Mouse (Mus musculus): ENCODE data around the gene Slco3a1.
A peak's percentile ranks its signal among the peaks of the same experiment; 100 is the strongest.

The Slco3a1 gene

DNA sequence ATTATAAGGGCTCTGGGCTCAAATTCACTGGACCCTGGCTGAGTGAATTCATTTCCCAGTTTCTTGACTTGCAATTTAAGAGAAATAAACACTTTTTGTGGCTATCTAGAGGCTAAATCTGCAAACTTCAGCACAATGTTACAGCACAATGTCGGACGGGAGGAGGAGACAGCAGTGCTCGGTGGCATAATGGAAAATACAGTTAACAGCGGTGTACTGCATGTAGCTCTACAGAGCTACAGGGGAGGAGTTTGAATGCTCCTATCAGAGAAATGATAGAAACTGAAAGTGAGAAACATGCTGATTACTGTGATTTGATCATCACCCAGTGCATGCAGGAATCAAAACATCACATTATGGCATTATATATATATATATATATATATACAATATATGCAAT, 68.5 kb downstream of the Slco3a1 start:
- no peak for DNase-seq (ENCODE audit: low spot score)

DNA sequence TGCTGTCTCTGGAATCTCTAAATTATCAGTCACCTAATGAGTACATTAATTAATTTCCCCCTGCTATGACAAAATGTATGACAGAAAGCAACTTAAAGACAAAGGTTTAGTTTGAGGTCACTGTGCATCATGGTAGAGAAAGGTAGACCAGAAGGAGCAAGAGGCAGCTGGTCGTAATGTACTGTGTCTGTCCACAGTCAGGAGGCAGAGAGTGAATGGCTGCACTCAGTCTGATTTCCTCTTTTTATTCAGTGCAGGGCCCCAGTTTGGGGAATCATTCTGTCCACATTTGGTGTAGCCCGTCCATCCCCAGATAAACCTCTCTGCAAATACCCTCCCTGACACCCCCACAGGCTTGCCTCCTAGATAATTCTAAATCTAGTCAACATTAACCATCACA, 68.9 kb downstream of the Slco3a1 start:
- no peak for DNase-seq (ENCODE audit: low spot score)

DNA sequence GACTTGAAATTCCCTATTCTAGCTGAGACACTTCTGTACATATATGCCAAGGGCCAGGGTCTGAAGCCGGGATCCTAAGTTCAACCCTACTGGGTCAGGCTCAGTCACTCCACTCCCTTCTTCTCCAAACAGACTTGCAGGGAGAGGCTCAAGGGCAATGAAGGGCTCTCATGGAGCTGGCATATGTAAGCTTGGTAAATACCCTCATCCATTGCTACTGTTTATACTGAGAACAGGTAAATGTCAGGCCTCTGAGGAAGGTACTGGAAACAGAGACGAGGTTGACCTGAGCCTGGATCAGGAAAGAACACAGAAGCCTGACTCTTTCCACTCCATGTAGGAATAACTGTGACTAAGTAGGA, 70.6 kb downstream of the Slco3a1 start:
- no peak for DNase-seq (ENCODE audit: low spot score)

DNA sequence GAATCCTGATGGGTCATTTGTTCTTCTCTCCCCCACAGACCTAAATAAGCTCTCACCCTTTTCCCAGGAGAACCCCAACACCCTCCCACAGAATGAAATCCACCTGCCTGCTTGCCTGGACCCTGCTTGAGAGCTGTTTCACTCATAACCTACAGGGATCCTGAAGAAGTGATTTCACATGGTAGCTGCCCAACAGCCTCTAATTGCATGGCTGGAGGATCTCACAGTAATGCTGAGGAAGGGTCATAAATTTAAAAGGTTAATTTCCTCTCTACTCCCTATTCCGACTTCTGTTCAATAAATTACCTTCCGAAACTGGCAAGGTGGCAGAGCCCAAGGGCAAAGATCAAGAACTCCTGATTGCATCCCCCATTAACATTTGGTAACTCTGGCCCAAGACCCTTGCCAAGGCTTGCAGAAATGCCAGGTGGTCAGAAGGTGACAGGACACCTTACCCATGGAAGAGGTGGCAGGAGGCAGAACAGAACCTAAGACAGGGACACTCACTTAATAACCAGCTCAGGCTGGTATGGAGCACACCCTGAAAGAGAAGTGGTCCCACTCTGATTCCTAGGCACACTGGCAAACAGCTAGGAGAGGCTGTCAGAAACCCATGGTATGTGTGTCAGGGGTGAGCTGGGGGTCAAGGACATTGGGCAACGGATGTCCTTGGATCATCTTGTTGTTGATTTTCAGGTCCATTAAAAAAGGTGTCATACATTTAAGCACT, 71.1 kb downstream of the Slco3a1 start:
- DNase-seq (ENCODE audit: low spot score) = no peak

DNA sequence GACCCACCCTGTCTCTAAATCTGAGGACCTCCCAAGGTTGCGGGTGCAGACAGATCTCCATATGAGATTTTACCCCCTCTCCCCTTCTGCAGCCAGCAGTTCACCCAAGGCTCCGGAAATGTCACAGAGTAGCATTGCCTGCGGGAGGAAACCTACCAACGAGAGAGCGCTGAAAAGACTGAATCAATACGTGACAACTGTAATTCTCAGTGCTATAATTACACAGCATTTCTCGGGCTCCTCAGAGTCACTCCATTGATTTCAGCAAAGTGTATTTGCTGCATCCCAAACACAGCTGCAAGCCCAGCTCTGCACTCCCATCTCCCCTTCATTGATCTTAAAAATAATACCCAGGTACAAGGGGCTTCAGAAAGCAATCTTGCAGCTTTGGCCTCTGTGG, 82.8 kb downstream of the Slco3a1 start:
- DNase-seq (ENCODE audit: low spot score) = no peak

DNA sequence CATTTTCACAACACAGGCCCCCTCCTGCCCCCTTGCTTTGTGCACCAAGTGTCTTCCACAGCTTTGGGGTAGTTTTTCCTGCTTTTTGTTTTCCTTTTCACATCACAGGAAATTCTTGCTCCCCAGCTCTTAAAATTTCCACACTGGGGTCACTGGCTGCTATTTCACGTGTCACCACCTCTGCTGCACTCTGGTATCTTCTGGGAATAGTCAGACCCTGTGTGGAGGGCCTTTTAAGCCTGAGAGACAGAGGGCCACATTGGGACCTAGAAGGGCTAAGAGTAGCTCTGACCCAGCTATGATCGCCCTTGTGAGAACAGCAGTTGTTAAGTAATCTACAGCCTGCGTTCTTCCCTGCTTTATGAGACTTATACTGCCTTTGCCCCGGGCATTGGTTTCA, 87.7 kb downstream of the Slco3a1 start:
- no peak for DNase-seq (ENCODE audit: low spot score)

DNA sequence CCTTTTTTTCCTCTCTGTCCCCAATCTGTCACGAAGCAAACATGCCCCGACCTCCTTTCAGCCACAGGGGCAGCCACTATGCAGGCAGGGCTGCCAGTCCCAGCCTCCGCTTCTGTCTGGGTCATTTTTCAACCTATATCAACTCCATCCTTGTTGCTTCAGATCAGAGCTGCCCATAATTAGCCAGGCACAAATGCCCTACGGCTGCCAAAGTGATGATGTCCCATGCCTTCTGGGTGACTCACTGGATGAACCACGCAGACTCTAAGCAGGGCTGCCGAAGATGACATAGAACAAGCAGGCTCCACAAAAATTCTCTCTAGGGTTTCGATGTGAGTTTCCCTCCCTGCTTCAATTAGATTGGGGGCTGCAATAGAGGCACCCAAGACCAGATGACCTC, 89.9 kb downstream of the Slco3a1 start:
- no peak for DNase-seq (ENCODE audit: low spot score)

DNA sequence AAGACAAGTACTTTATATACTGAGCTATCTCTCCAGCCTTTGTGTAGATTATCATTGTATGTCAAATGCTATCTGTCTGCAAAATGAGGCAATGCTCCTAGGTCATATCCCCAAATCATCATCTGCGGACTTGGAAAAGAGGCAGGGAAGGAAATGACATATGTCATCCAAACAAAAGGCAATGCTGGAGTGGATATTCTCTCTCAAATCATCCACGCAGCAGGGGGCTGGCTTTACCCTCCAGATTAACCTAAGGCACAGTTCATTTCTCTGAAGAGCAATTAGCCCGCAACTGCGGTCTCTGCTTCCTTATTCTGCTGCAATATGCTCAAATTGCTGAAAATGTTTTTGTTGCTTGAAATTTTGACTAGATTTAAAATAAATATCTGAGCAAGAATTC, 92.1 kb downstream of the Slco3a1 start:
- DNase-seq (ENCODE audit: low spot score) = no peak

DNA sequence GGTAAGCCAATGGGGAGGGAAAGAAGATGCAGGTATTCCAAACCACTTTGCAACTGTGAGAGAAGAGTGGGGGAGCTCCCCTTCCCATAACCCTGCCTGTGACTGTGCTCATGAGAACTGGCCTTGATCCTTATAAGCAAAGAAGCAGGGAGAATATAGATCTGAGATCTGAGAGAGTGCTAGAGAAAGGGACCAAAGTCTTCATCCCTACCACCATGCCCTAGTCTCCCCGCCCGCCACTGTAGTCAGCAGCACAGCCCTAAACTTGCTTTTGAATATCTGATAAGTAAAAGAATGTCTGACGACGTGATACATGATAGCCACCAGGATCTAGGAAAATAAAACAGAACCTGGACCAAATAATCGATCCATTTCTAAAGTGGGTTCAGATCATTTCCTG, 92.8 kb downstream of the Slco3a1 start:
- DNase-seq (ENCODE audit: low spot score) = no peak

DNA sequence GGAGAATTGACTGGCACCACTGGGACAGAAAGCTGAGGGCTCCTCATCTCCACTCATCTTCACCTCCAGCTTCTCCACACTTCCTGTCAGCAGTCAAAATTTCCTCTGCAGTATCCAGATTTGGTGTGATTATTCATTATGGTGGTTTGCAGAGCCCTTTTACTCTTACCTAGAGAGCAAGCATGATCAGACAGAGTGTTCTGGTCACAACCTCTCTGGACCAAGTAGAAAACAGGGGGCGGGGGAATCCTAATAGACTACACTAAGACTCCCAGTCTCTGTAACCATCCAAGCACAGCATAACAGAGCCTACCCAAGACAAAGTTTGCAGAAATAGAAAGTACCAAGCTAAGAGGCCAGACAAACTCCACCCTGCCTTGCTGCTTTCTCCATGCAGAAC, 93.4 kb downstream of the Slco3a1 start:
- no peak for DNase-seq (ENCODE audit: low spot score)

DNA sequence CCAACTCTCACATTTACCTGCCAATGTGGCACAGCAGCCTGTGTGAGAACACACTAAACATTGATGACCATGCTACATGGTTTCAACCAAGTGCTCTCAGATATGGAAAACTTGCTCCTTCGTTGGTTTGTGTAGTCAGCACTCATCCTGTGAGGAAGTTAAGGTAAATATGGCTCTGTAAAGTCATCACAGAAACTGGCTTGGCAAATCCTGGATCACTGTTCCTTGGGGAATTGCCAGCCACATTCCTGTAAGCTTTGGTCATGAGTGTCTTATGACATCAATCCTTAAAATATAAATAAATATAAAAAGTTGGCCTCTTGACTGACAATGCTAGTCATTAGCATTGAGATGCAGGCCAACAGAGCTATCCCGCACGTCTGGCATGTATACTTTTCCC, 94.8 kb downstream of the Slco3a1 start:
- DNase-seq (ENCODE audit: low spot score) = no peak

DNA sequence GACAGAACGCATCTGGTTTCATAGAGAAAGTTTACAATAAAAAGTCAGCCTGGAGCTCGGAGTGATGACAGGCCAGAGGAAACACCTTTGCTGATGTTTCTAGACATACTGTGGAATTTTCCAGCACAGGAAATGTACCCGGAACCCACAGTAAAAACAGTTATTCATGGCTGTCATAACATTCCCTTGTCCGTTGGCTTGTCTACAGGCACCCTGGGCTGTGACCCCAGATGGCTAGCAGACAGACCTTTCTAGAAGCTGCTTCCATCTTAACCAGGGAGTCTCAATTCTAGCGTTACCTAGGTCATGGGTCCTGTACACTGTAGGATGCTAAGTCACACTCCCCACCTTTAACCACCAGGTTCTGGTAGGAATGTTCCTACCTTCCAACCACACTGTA, 95.3 kb downstream of the Slco3a1 start:
- no peak for DNase-seq (ENCODE audit: low spot score)

DNA sequence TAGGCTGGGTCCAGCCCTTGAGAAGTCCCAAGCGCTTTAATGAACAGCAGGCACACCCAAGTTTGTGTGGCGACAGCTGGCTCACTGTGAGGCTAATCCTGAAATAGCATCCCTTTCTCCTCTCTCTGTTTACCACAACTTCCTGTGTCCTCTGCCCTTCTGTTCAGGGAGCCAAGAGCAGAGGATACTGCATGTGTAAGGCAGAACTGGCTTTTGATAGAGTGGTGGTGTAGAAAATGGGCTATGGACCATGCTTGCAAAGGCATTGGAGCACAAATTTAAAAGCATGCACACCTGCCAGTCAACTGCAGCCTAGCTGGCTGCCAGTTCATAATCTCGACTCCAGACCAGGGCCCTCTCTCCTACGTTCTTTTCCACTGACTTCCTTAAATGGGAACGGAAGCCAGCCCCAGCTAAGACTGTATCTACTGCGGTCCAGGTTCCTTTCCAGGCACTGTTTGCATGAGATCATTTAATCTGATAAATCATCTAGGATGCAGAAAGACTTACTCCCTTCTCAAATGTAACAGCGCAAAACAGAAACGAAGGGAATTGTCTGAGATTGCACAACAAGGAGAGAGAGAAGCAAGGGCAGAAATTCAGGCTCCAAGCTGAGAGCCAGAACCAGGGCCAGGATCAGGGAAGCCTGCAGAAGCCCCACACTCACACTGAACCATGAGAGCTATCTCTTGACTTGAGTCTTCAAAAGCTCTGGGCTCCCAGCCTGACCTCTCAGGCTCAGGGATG, 95.9 kb downstream of the Slco3a1 start:
- DNase-seq (ENCODE audit: low spot score) = peak; percentile 19

DNA sequence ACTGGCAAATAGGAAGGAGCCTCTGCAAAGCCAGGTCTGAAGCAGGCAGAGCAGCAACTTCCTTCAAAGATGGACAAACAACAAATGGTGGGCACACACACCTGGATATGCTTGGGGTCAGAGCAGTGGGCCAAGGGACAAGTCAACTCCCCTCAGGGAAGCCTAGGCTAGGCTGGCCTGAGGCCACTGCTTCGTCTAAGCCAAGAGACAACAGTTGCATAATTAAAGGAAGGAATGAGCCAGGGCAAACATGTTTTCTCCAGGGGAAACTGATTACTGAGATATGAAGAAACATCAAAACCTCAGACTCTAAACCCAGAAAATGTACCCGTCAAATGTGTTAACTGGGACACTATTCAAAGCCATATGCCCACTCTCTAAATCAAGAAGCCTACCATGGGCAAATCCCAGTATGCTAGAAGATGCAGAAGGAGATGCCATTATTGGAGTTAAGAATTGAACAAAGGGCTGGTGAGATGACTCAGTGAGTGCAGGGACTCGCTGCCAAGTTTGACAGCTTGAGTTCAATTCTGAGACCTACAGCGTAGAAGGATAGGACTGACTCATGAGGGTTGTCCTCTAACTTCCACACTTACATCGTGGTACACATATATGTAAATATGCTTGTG, 97.1 kb downstream of the Slco3a1 start:
- no peak for DNase-seq (ENCODE audit: low spot score)

DNA sequence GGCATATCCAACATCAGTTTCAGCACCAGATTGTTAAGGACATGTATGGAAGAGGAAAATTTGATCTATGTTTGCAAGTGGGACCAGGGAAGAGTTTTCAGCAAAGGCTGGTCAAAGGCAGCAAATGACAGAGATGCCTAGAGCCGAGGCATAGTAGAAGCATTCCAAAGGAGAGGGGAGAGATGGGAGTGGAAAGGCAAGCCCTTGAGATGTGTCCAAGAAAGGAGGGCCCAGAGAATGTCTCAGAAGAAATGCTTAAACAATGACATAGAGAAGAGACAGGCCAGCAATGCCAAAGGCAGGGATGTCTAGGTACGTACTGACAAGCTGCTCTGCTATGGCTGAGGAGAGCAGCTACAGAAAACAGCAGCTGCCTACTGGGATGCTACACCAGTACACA, 97.8 kb downstream of the Slco3a1 start:
- DNase-seq (ENCODE audit: low spot score) = no peak

DNA sequence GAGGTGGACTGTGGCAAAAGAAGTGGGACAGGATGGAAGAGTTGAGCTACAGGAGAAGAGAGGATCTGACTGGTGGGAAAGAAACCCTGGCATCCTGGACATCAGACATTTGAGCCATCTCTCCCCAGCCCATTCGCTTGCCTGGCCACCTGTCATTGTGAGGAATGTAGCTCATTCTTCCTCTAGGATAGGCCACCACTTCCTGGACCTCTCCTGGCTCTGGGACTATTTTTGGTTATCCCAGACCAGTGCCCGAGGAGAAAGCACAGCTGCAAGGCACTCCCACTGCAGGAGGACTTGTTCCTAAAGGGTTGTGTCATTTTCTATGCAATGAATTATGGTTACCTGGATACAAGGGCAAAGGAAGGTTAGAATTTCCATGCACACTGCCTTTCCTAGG, 103.5 kb downstream of the Slco3a1 start:
- DNase-seq (ENCODE audit: low spot score) = no peak

DNA sequence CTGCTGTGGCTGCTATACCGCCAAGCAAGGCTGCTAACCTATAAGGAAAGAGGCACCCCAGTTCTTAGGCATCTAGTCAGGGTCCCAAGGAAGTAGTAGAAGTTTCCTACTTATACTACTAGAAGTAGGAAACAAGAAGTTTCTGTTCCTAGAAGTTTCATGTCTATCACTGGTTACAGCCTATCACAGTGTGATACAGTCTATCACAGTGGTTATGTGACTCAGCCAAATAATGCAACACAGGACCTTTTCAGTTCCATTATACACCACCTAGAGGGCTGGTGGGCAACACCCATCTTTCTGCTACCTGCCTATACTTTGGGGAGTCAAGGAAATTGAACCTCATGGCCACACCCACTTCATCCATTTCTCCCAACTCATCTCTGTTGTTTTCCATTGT, 104.8 kb downstream of the Slco3a1 start:
- DNase-seq (ENCODE audit: low spot score) = no peak

DNA sequence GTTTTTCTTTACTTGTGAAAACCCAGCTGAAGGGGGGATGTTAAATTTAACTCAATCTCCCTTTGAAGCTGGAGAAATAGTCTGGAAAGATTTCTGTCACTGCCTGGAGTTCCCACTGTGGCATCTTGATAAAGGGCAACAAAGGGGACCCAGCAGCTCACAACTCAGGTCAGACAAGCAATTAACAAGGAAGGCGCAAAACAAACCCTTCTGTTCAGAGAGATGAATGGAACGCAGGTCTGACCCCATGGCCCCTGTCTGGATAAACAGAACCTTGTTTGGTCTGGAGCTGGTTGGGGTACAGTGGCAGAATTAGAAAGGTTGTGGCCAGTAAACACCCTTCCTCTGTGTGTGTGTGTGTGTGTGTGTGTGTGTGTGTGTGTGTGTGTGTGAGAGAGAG, 106.8 kb downstream of the Slco3a1 start:
- no peak for DNase-seq (ENCODE audit: low spot score)

DNA sequence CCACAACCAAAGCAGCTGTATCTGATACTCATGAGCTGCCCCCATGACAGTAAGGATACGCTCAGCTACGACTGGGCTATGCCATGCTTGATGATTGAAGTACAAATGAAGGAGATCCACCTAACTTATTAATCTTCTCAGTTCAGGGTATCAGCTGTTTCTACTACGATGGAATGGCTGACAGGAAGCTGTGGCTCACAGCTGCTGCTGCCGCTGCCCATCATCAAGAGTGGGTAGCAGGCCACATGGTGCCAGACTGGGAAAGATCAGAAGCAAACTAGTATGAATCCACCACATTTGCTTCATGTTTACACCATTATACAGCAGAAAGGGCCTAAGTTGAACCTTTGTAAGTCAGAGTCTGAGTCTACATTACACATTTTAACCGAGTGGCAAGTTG, 109.4 kb downstream of the Slco3a1 start:
- DNase-seq (ENCODE audit: low spot score) = no peak

DNA sequence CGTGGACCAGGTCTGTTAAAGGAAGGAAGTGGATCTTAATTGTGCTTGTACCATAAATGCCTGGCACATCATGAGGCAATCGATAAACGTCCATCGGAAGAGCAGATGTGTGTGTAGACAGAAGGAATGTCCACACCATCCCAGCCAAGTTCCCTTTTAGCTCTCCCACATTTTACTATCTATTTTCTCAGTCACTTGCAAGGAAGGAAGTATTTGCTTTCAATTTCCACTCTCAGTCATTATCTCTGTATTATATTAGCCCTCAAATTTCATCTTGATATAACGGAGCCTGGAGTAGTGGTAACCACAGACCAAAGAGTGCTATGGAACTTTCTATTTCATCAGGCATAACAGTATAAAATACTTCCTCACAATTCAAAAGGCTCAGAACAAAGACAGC, 112.2 kb downstream of the Slco3a1 start:
- DNase-seq (ENCODE audit: low spot score) = no peak

DNA sequence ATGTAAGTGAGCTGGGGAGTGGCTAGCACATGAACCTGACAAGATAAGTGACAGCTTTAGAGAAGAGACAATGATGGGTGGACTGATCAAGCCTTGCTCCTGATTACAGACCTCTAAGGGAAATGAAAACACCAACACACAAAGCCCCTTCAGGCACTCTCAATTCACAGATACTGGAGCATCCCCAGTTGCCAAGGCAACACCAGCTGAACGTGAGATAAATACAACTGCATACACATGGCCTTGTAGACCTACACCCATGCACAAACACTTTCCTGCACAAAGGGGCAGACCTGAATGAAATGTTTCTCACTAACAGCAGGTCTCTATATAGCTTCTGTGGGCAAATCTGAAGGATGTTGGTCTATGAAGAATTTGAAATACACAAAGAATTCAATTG, 117.0 kb downstream of the Slco3a1 start:
- no peak for DNase-seq (ENCODE audit: low spot score)

DNA sequence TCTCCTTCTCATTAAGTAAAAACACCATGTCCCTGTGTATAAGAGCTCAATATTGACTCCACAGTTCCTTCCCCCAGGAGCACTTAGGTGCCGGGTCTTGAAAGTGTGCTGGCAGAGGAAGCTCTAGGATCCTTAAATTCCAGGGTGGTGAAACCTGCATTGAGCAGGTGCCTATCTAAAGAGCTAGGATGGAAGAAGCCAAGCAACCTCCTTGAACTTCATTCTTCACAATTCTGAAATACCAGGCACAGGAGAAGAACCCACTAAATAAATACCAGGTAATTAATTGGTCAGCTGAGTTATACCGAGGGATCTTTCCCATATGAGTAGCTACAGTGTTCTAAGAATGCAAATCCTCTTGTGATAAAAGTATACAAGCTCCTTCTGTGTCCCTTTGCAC, 117.9 kb downstream of the Slco3a1 start:
- no peak for DNase-seq (ENCODE audit: low spot score)

DNA sequence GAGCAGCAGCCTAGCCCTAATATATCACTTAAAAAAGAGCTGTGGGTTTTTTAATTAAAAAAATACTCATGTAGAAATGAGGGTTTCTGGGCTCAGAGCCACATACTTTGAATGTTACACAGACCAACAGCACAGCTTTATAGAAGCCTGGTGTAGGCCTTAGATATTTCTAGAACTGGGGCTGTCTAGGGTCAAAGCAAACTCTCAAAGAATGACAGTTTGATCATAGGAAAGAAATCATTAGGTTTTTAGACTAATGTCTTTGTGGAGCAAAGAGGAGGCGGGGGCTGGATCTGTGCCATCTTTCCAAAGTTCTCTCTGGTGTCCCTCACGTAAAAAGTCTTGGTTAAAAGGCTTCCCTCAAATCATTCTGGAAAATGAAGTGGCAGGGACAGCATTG, 121.6 kb downstream of the Slco3a1 start:
- DNase-seq (ENCODE audit: low spot score) = no peak

DNA sequence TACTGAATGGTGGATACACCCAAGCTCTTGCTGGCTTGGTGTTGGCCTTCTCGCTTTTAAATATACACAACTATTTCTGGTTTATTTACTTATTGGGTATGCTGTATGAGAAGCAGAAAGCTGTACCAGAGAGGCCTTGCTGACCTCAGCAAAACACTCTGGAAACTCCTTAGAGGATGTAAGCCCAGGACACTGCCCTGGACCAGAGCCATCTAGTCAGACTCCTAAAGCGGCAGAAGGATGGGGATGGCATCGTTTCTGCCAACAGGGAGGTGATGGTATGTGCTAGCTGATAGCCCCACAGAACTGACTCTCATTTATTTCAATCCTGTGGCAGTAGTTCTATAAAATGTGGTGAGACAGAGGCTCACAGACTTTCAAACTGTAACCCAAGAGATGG, 125.3 kb downstream of the Slco3a1 start:
- DNase-seq (ENCODE audit: low spot score) = no peak

Measured in ovary, postnatal 14 days (tissue).